ENCODE assay signal across 9 mouse cellular contexts in genomic region chr19:53359160-53360033, GRCm38 (mm10). TPM values are rescaled to one million over a fixed set of nuclear protein-coding genes. Genes with fewer than 3 reads are reported as not detected.
A peak's percentile ranks its signal among the peaks of the same experiment; 100 is the strongest.
DNase-seq lines count a peak whose midpoint lies in the region; ATAC-seq and TF ChIP-seq lines count a peak whose summit lies in the region.
"Had no signal": no experiment of that assay in that cellular context is flagged by ENCODE, and none has a peak within 500 bp of the region (broad histone marks: within the 10 kb centered on the region; RNA-seq: fewer than 3 reads in every experiment).

No protein-coding gene starts in this region.

- H3K4me1 ChIP-seq in testis, adult 2 months (ENCODE audit: control insufficient read depth, insufficient read depth, low read length): peaks cover 2% of the 10 kb centered on the region
- peaks cover 11% of the 10 kb centered on the region for H3K4me1 ChIP-seq in neural tube, embryonic 14.5 days (ENCODE audit: control insufficient read depth, insufficient read depth, low read length)

- DNase-seq in adrenal gland, adult (ENCODE audit: inconsistent age in 2 of 2, low spot score in 1 of 2): peak; percentile 61 to 89
- no peak for DNase-seq in adrenal gland, postnatal 4 days (ENCODE audit: low spot score in 2 of 2)
- DNase-seq in testis, postnatal 14 days (ENCODE audit: low spot score): no peak
- DNase-seq in heart, postnatal 14 days: peak; percentile 54 to 58
- peak; percentile 78 for DNase-seq in layer of hippocampus, adult 9-11 months
- DNase-seq in urinary bladder, postnatal 25 days (ENCODE audit: low spot score): no peak
- DNase-seq: liver, embryonic 13.5 days had no signal

- 0 out of 2 replicates have a peak overlapping the region, but pooled peaks have one; percentile 11 for H3K9ac ChIP-seq in neural tube, embryonic 14.5 days (replicated peaks; ENCODE audit: low read depth, low read length)
- H3K9ac ChIP-seq: liver, embryonic 13.5 days had no signal

- no peaks in the 10 kb centered on the region for H3K36me3 ChIP-seq in testis, adult 2 months (ENCODE audit: control insufficient read depth, insufficient read depth, low read length)
- H3K36me3 ChIP-seq in neural tube, embryonic 14.5 days (ENCODE audit: control insufficient read depth, insufficient read depth, low read length): no peaks in the 10 kb centered on the region
- H3K36me3 ChIP-seq: liver, embryonic 13.5 days had no signal

- ATAC-seq in neural tube, embryonic 14.5 days (ENCODE audit: low read depth): peak; percentile 73; the same call in 1 of the 2 replicates

- no peaks in the 10 kb centered on the region for H3K9me3 ChIP-seq in neural tube, embryonic 14.5 days (ENCODE audit: control insufficient read depth, low read length)
- H3K9me3 ChIP-seq: liver, embryonic 13.5 days had no signal

- H3K27me3 ChIP-seq in testis, adult 2 months (ENCODE audit: control insufficient read depth, insufficient read depth, low read length): no peaks in the 10 kb centered on the region
- no peaks in the 10 kb centered on the region for H3K27me3 ChIP-seq in neural tube, embryonic 14.5 days (ENCODE audit: control insufficient read depth, insufficient read depth, low read length)
- H3K27me3 ChIP-seq: liver, embryonic 13.5 days had no signal

- H3K27ac ChIP-seq in testis, adult 2 months (ENCODE audit: control insufficient read depth, insufficient read depth, low read depth, low read length): peak overlapping the region; percentile 76
- peak overlapping the region; percentile 73 for H3K27ac ChIP-seq in neural tube, embryonic 14.5 days (ENCODE audit: low read depth, low read length)
- H3K27ac ChIP-seq: liver, embryonic 13.5 days had no signal

- 42% methylated on average over 22 of the region's 22 CpGs for WGBS in neural tube, embryonic 14.5 days

- TF ChIP-seq CTCF in testis, adult 2 months (IDR thresholded peaks at IDR 0.05; ENCODE audit: control insufficient read depth, insufficient read depth, insufficient replicate concordance, low read depth, low read length): no peak

- H3K4me2 ChIP-seq in neural tube, embryonic 14.5 days (ENCODE audit: low read depth, low read length): peak overlapping the region; percentile 23; the same call in 1 of the 2 replicates
- H3K4me2 ChIP-seq: liver, embryonic 13.5 days had no signal

- 0 out of 2 replicates have a peak overlapping the region, but pooled peaks have one; percentile 4 for H3K4me3 ChIP-seq in testis, adult 2 months (ENCODE audit: control insufficient read depth, low read depth, low read length)
- H3K4me3 ChIP-seq in neural tube, embryonic 14.5 days (ENCODE audit: low read depth, low read length): no peak overlapping the region
- H3K4me3 ChIP-seq: liver, embryonic 13.5 days had no signal

- intact Hi-C loops in heart, postnatal 14 days (cut with DNase I): no loop called here

- TF ChIP-seq POLR2A in testis, adult 2 months (IDR thresholded peaks at IDR 0.05; ENCODE audit: control insufficient read depth, low read depth, low read length): no peak

RNA-seq across cellular contexts. Expression of gene Gm10197, which starts 12.2 kb away (rescaled TPM):
- not detected for total RNA-seq in adrenal gland, postnatal 4 days (2021)
- polyA plus RNA-seq in testis, adult 2 months (2012; rRNA removed): not detected in 2 replicates
- not detected for total RNA-seq in heart, postnatal 14 days (2021)
- 8.7 TPM in 1 of 2 replicates, not detected in the other for polyA plus RNA-seq in neural tube, embryonic 14.5 days (2014; fragmentation: Nextera tagmentation; extraction: Ambion mirVana)
- polyA plus RNA-seq: liver, embryonic 13.5 days had no signal

RNA-seq across cellular contexts. Expression of gene Smndc1, which starts 31.0 kb away (rescaled TPM):
- 10 to 100 TPM; 49.1 to 52.1 TPM for total RNA-seq in adrenal gland, postnatal 4 days (2021)
- 9.1 and 12.2 TPM in 2 replicates for polyA plus RNA-seq in testis, adult 2 months (2012; rRNA removed)
- 10 to 100 TPM; 29.7 to 31.6 TPM for total RNA-seq in heart, postnatal 14 days (2021)
- 34.6 and 40.2 TPM in 2 replicates for polyA plus RNA-seq in neural tube, embryonic 14.5 days (2014; fragmentation: Nextera tagmentation; extraction: Ambion mirVana)

RNA-seq across cellular contexts. Expression of gene Mxi1, which starts 49.1 kb away (rescaled TPM):
- total RNA-seq in adrenal gland, postnatal 4 days (2021): 10 to 100 TPM; 38.1 to 40.5 TPM
- polyA plus RNA-seq in testis, adult 2 months (2012; rRNA removed): 54.8 and 55.6 TPM in 2 replicates
- total RNA-seq in heart, postnatal 14 days (2021): 10 to 100 TPM; 37.0 to 40.7 TPM
- 41.8 and 57.5 TPM in 2 replicates for polyA plus RNA-seq in neural tube, embryonic 14.5 days (2014; fragmentation: Nextera tagmentation; extraction: Ambion mirVana)

Comparison
In these comparisons a context has a peak if more than half of its experiments do, and no peak if none do; other contexts are left out.
1. DNase-seq: peak in adrenal gland, adult (2 of 2), heart, postnatal 14 days (2 of 2) and layer of hippocampus, adult 9-11 months (single experiment); none in adrenal gland, postnatal 4 days (0 of 2), testis, postnatal 14 days (single experiment) and urinary bladder, postnatal 25 days (single experiment).